Mouse (Mus musculus): ENCODE data around the gene Osbpl3. TPM values are rescaled to one million over a fixed set of nuclear protein-coding genes. Genes with fewer than 3 reads are reported as not detected.

Gene Osbpl3
- polyA plus RNA-seq, 1 experiment from 2014 or later, result 17.0 TPM

DNA sequence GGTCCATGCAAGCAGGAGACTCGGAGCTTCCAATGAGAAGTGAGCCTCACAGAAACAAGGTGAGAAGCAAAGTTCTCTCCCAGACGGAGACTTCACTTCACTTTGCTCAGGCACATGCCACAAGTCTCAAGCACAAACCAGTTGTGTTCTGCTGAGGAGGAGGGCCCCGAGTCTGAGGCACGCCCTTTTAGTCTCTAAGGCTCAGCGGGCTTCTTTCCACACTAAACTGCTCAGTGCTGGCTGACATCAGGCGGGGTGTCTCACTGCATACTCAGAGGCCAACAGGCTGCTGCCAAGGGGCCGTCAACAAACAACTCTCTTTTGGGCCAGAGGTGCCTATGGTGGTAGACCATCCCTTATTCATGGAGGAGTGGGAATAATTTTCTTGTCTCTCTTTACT is 127.1 kb downstream of the Osbpl3 start:
- Histone ChIP-seq H3K9ac (ENCODE audit: low read depth, low read length) (no peak overlapping the region), H3K36me3 (ENCODE audit: control insufficient read depth, insufficient read depth, low read length) (peaks cover 2% of the 10 kb centered on the region; the same call in 1 of the 2 replicates), H3K4me3 (ENCODE audit: low read length) (no peak overlapping the region), H3K4me2 (replicated peaks; ENCODE audit: low read depth, low read length) (no peak overlapping the region), H3K27ac (ENCODE audit: low read depth, low read length) (no peak overlapping the region), H3K9me3 (ENCODE audit: control insufficient read depth, low read length) (no peaks in the 10 kb centered on the region), H3K4me1 (ENCODE audit: control insufficient read depth, insufficient read depth, low read length) (no peaks in the 10 kb centered on the region), H3K27me3 (ENCODE audit: control insufficient read depth, insufficient read depth, low read length) (no peaks in the 10 kb centered on the region)
- no peak for ATAC-seq (ENCODE audit: low FRiP score, low TSS enrichment)
- 38% methylated on average over 7 of the region's 7 CpGs for WGBS

DNA sequence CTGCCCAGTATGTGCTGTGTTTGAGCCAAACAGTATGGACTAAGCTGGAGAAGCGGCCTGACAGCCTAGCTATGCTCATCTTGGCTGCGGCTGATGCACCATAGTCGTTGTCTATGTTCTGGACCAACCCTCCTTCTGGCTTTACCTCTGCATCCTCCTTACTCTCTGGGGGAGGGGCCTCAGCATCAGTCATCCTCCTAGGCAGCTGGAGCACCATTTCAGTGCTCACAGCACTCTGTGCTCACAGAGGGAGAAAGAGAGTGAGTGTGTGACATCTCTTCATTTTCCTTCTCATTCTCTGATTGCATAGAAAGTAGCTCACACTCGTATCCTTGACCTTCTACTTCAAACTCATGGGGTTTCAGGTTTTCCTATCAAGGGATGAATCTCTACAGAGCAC is 129.8 kb downstream of the Osbpl3 start:
- Histone ChIP-seq H3K27me3 (ENCODE audit: control insufficient read depth, insufficient read depth, low read length) (no peaks in the 10 kb centered on the region), H3K4me2 (replicated peaks; ENCODE audit: low read depth, low read length) (no peak overlapping the region), H3K9ac (ENCODE audit: low read depth, low read length) (no peak overlapping the region), H3K36me3 (ENCODE audit: control insufficient read depth, insufficient read depth, low read length) (peaks cover 2% of the 10 kb centered on the region; the same call in 1 of the 2 replicates), H3K27ac (ENCODE audit: low read depth, low read length) (no peak overlapping the region), H3K4me1 (ENCODE audit: control insufficient read depth, insufficient read depth, low read length) (no peaks in the 10 kb centered on the region), H3K9me3 (ENCODE audit: control insufficient read depth, low read length) (no peaks in the 10 kb centered on the region), H3K4me3 (ENCODE audit: low read length) (no peak overlapping the region)
- no peak for ATAC-seq (ENCODE audit: low FRiP score, low TSS enrichment)
- WGBS, result 79% methylated on average over 4 of the region's 4 CpGs

DNA sequence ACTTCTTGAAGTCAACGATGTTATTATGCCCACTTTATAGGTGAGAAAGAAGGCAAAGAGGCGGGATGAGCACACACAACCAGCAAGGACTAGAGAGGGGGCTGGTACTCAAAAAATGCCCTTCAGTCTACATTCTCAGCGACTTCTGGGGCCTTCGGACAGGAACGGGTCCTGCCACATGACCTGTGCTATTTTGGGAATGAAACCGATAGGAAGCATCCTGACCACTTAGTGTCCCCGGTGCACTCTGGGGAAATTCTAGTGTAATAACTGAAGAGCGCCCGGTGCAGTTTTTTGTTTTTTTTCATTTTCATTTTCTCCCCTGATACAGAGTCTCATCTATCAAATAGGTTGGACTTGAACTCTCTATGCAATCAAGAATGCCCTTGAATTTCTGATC is 130.5 kb downstream of the Osbpl3 start:
- Histone ChIP-seq H3K4me1 (ENCODE audit: control insufficient read depth, insufficient read depth, low read length) (no peaks in the 10 kb centered on the region), H3K9me3 (ENCODE audit: control insufficient read depth, low read length) (no peaks in the 10 kb centered on the region), H3K27ac (ENCODE audit: low read depth, low read length) (no peak overlapping the region), H3K4me2 (replicated peaks; ENCODE audit: low read depth, low read length) (no peak overlapping the region), H3K9ac (ENCODE audit: low read depth, low read length) (no peak overlapping the region), H3K27me3 (ENCODE audit: control insufficient read depth, insufficient read depth, low read length) (no peaks in the 10 kb centered on the region), H3K36me3 (ENCODE audit: control insufficient read depth, insufficient read depth, low read length) (peaks cover 2% of the 10 kb centered on the region; the same call in 1 of the 2 replicates), H3K4me3 (ENCODE audit: low read length) (no peak overlapping the region)
- 82% methylated on average over 9 of the region's 9 CpGs for WGBS
- ATAC-seq (ENCODE audit: low FRiP score, low TSS enrichment), result no peak

DNA sequence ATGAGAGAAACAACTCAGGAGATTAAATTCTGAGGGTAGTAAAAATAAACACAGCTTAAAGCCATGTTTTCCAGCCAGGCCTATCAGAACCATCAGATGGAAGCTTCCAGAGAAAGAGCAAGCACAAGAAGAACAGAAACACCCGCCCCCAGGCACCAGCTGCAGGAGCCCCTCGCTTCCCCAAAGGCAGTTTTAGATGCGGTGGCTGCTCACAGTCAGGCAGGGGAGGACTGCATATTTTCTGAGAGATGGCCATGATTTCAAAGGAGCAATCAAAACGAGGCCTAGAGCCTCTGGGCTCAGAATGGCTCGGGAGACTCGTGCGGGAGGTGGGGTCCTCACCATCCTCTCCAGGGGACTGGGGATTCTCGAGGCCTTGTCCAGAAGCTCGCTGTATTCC is 133.4 kb downstream of the Osbpl3 start:
- ATAC-seq (ENCODE audit: low FRiP score, low TSS enrichment), result no peak
- WGBS, result 53% methylated on average over 9 of the region's 9 CpGs
- no peaks in the 10 kb centered on the region for H3K27me3 ChIP-seq (ENCODE audit: control insufficient read depth, insufficient read depth, low read length)
- no peak overlapping the region for H3K4me2 ChIP-seq (replicated peaks; ENCODE audit: low read depth, low read length)
- H3K4me3 ChIP-seq (ENCODE audit: low read length), result no peak overlapping the region
- H3K27ac ChIP-seq (ENCODE audit: low read depth, low read length), result no peak overlapping the region
- H3K9me3 ChIP-seq (ENCODE audit: control insufficient read depth, low read length), result no peaks in the 10 kb centered on the region
- H3K4me1 ChIP-seq (ENCODE audit: control insufficient read depth, insufficient read depth, low read length), result no peaks in the 10 kb centered on the region
- H3K36me3 ChIP-seq (ENCODE audit: control insufficient read depth, insufficient read depth, low read length), result peaks cover 2% of the 10 kb centered on the region; the same call in 1 of the 2 replicates
- H3K9ac ChIP-seq (ENCODE audit: low read depth, low read length), result no peak overlapping the region

DNA sequence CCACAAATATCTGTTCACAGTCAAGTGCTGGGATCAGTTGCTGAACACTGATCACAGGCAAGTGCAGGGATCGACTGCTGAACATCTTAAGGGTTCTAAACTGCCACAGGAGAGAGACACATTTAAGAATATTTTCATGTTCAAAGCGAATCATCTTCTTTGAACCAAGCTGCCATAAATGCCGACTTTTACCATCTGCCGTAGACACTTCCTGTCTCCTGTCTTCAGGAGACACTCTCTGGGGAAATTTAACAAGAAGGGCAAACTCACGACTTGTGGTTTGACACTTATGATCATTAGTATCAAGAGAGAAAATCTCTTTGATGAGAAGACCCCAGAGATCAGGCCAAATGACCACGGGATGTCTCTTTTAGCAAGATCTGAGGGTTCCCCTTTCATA is 134.3 kb downstream of the Osbpl3 start:
- H3K4me2 ChIP-seq (replicated peaks; ENCODE audit: low read depth, low read length), result no peak overlapping the region
- no peaks in the 10 kb centered on the region for H3K4me1 ChIP-seq (ENCODE audit: control insufficient read depth, insufficient read depth, low read length)
- WGBS, result 70% methylated on average over 6 of the region's 6 CpGs
- no peak overlapping the region for H3K9ac ChIP-seq (ENCODE audit: low read depth, low read length)
- no peak overlapping the region for H3K4me3 ChIP-seq (ENCODE audit: low read length)
- no peak for ATAC-seq (ENCODE audit: low FRiP score, low TSS enrichment)
- no peaks in the 10 kb centered on the region for H3K9me3 ChIP-seq (ENCODE audit: control insufficient read depth, low read length)
- H3K36me3 ChIP-seq (ENCODE audit: control insufficient read depth, insufficient read depth, low read length), result 0 out of 2 replicates have a peak, but pooled peaks cover 2% of the 10 kb centered on the region
- no peaks in the 10 kb centered on the region for H3K27me3 ChIP-seq (ENCODE audit: control insufficient read depth, insufficient read depth, low read length)
- H3K27ac ChIP-seq (ENCODE audit: low read depth, low read length), result no peak overlapping the region

DNA sequence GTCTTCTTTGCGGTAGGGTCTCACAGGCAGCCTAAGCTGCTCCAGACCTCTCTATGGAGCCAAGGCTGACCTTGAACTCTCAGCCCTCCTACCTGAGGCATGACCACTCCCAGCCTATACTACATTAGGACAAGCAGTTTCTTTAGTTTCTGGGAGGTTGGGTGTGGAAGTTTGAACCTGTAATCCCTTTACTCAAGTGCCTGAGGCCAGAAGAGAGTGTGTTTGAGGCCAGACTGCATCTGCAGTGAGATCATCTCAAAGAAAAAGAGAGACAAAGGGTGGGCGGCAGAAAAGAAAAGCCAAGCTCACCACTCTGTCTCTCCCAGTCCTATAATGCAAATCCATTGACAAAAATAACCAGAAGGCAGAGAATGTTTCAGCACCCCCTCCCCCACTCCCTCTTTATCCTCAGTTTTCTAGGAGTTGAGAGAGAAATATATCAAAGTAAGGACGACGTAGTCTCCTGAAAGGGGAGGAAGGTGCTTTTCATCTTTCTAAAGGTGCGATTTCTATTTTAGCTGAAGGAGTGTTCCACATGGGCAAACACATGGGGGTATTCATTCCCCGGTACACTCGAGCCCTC is 137.3 kb downstream of the Osbpl3 start:
- ATAC-seq (ENCODE audit: low FRiP score, low TSS enrichment), result no peak
- 72% methylated on average over 7 of the region's 7 CpGs for WGBS
- H3K9ac ChIP-seq (ENCODE audit: low read depth, low read length), result no peak overlapping the region
- H3K27ac ChIP-seq (ENCODE audit: low read depth, low read length), result no peak overlapping the region
- H3K4me1 ChIP-seq (ENCODE audit: control insufficient read depth, insufficient read depth, low read length), result no peaks in the 10 kb centered on the region
- no peaks in the 10 kb centered on the region for H3K27me3 ChIP-seq (ENCODE audit: control insufficient read depth, insufficient read depth, low read length)
- no peaks in the 10 kb centered on the region; the same call in 1 of the 2 replicates for H3K36me3 ChIP-seq (ENCODE audit: control insufficient read depth, insufficient read depth, low read length)
- no peak overlapping the region for H3K4me2 ChIP-seq (replicated peaks; ENCODE audit: low read depth, low read length)
- no peaks in the 10 kb centered on the region for H3K9me3 ChIP-seq (ENCODE audit: control insufficient read depth, low read length)
- no peak overlapping the region for H3K4me3 ChIP-seq (ENCODE audit: low read length)

DNA sequence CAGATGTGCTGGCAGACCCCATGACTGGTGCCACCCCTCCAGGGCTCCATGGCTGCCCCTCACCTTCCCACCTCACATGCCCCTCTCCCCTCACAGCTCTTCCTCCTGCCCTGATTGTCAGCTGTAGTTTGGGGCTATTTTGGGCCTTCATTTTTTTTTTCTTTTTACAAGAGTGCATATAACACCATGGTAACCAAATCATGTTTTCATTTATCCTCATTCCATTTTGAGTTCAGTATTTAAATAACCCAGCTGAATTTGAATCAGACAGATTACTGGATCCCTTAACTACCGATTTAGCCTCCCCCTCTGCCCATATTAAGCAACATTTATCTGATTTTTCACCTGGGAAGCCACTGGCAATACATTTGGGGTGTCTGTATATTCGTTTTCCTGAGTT is 137.9 kb downstream of the Osbpl3 start:
- no peak for ATAC-seq (ENCODE audit: low FRiP score, low TSS enrichment)
- 83% methylated on average over 2 of the region's 2 CpGs for WGBS

DNA sequence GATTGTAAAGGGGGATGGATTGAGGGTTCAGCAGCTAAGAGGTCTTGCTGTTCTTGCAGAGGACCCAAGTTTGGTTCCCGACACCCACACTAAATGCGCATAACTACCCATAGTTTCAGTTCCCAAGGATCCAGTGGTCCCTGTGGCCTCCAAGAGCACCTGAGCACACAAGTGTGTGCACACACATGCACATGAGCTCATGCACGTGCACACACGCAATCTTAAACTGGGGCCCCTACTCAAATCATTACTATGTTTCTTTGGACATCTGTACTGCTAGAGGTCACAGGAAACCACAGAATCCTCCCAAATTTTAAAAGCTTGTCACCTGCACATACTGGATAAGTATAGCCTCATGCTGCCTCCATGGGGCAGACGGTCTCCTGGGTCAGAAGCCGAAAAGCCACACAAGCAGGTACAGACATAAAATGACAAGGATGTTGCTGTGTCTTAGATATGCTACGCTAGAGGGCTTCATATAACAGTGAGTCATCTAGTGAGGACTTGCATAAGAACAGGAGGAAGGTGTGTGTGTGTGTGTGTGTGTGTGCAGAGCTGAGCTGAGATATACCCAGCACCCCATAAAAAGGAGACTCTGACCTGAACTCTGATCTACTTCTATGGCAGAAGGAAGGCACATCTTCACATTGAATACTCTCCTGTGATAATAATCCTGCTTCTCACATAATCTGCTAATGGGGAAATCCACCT is 139.1 kb downstream of the Osbpl3 start:
- H3K27me3 ChIP-seq (ENCODE audit: control insufficient read depth, insufficient read depth, low read length), result no peaks in the 10 kb centered on the region
- H3K4me3 ChIP-seq (ENCODE audit: low read length), result no peak overlapping the region
- no peaks in the 10 kb centered on the region for H3K9me3 ChIP-seq (ENCODE audit: control insufficient read depth, low read length)
- H3K9ac ChIP-seq (ENCODE audit: low read depth, low read length), result no peak overlapping the region
- no peak overlapping the region for H3K27ac ChIP-seq (ENCODE audit: low read depth, low read length)
- no peaks in the 10 kb centered on the region for H3K4me1 ChIP-seq (ENCODE audit: control insufficient read depth, insufficient read depth, low read length)
- no peak overlapping the region for H3K4me2 ChIP-seq (replicated peaks; ENCODE audit: low read depth, low read length)
- 95% methylated on average over 7 of the region's 7 CpGs for WGBS
- no peak for ATAC-seq (ENCODE audit: low FRiP score, low TSS enrichment)
- H3K36me3 ChIP-seq (ENCODE audit: control insufficient read depth, insufficient read depth, low read length), result no peaks in the 10 kb centered on the region; the same call in 1 of the 2 replicates

More for the DNA sequence above, 137.9 kb downstream of the Osbpl3 start:
- H3K9me3 ChIP-seq (ENCODE audit: control insufficient read depth, low read length), result no peaks in the 10 kb centered on the region
- H3K9ac ChIP-seq (ENCODE audit: low read depth, low read length), result no peak overlapping the region
- H3K27me3 ChIP-seq (ENCODE audit: control insufficient read depth, insufficient read depth, low read length), result no peaks in the 10 kb centered on the region
- H3K4me2 ChIP-seq (replicated peaks; ENCODE audit: low read depth, low read length), result no peak overlapping the region
- H3K36me3 ChIP-seq (ENCODE audit: control insufficient read depth, insufficient read depth, low read length), result no peaks in the 10 kb centered on the region; the same call in 1 of the 2 replicates
- H3K4me3 ChIP-seq (ENCODE audit: low read length), result no peak overlapping the region
- H3K27ac ChIP-seq (ENCODE audit: low read depth, low read length), result no peak overlapping the region
- H3K4me1 ChIP-seq (ENCODE audit: control insufficient read depth, insufficient read depth, low read length), result no peaks in the 10 kb centered on the region

DNA sequence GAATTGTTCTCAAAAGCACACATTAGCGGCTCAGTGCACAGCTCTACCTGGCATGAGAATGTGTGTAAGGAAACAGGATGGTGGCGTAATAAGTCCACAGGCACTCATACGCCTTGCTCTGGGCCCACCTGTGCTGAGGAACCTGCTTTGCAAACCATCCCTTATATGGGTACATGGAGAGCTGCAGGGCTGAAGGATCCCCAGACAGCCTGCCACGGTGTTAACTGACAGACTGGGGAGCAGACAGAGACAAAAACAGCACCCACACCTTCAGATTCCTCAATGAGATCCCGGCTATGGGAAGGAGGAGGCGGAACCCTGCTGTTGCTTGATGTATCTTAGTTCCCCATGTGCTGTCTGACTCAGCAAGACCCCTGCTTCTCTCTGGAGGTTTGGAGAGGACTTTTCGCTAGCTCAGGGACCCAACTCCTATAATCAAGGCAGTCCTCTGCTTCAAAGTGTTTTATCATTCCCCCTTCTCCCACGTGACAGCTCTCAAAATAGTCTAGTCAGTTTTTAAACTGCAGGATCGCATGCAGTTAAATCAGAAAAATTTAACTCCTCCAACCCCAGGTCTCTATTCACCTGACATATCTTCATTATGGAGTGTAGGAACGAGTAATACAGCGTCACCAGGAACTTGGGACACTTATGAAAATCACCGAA is 141.5 kb downstream of the Osbpl3 start:
- no peaks in the 10 kb centered on the region for H3K9me3 ChIP-seq (ENCODE audit: control insufficient read depth, low read length)
- 78% methylated on average over 12 of the region's 12 CpGs for WGBS
- H3K4me1 ChIP-seq (ENCODE audit: control insufficient read depth, insufficient read depth, low read length), result no peaks in the 10 kb centered on the region
- no peaks in the 10 kb centered on the region for H3K27me3 ChIP-seq (ENCODE audit: control insufficient read depth, insufficient read depth, low read length)
- no peaks in the 10 kb centered on the region; the same call in 1 of the 2 replicates for H3K36me3 ChIP-seq (ENCODE audit: control insufficient read depth, insufficient read depth, low read length)
- no peak overlapping the region for H3K4me2 ChIP-seq (replicated peaks; ENCODE audit: low read depth, low read length)
- no peak overlapping the region for H3K27ac ChIP-seq (ENCODE audit: low read depth, low read length)
- H3K9ac ChIP-seq (ENCODE audit: low read depth, low read length), result no peak overlapping the region
- ATAC-seq (ENCODE audit: low FRiP score, low TSS enrichment), result no peak
- H3K4me3 ChIP-seq (ENCODE audit: low read length), result no peak overlapping the region

Data from kidney, embryonic 14.5 days (tissue).